Mouse (Mus musculus): Measurements from ENCODE around the gene Hid1.

DNA sequence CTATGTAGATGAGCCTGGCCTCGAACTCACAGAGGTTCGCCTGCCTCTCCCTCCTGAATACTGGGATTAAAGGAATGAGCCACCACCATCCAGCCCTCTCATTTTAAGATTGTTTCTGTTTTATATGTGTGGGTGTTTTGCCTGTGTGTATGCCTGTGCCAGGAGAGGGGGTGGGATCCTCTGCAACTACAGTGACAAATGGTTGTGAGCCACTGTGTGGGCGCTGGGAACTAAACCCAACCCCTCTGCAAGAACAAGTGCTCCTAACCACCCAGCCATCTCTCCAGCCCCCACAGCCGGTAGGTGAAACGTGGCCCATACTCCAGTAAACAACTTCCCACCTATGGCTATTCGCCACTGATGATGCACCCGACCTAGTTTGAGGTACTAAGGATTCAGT lies 23.8 kb upstream of the Hid1 start:
- TF ChIP-seq CTCF (IDR thresholded peaks at IDR 0.05; ENCODE audit: extremely low read depth, insufficient read length, insufficient replicate concordance, low read depth, low read length): no peak
- TF ChIP-seq POLR2A (IDR thresholded peaks at IDR 0.05; ENCODE audit: low read depth, low read length): no peak

All from small intestine, adult 2 months (tissue).